Comparison of ENCODE assay signal across 8 mouse cellular contexts in the genomic region with DNA sequence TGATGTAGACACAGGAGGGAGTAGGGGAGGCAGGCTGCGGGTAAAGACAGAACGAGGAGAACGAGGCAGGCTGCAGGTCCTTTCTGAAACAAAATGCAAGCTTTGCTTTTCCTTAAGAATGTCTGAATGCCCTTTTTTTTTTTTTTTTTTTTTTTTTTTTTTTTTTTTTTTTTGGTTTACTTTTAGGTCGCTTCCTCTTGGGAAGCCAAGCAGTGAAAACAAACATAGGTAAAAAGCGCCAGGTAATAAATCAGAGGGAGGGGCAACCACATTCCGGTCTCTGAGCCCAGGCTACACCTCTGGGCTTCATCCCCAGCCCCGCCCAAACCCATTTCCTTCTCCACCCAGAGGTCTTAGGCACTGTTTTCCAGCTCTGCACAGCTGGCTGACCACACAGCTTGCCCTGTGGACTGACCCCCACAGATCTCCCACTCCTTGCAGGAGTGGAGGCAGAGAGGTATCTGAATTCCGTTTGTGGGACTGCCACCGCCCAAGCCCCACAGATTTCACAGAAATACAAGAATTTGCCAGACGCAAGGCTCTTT. TPM values are rescaled to one million over a fixed set of nuclear protein-coding genes. Genes with fewer than 3 reads are reported as not detected.
DNase-seq lines count a peak whose midpoint lies in the region; ATAC-seq and TF ChIP-seq lines count a peak whose summit lies in the region.

No protein-coding gene starts in this region.

- H3K9me3 ChIP-seq in hindbrain, postnatal 0 days (ENCODE audit: low read length), result no peaks in the 10 kb centered on the region
- no peaks in the 10 kb centered on the region for H3K9me3 ChIP-seq in hindbrain, embryonic 11.5 days (ENCODE audit: control insufficient read depth, low read length)
- H3K9me3 ChIP-seq in embryonic facial prominence, embryonic 10.5 days, result 0 out of 2 replicates have a peak, but pooled peaks cover 3% of the 10 kb centered on the region
- H3K9me3 ChIP-seq in kidney, embryonic 15.5 days (replicated peaks), result no peaks in the 10 kb centered on the region

- no peaks in the 10 kb centered on the region for H3K27me3 ChIP-seq in hindbrain, postnatal 0 days (ENCODE audit: insufficient read depth, low read length)
- H3K27me3 ChIP-seq in hindbrain, embryonic 11.5 days (ENCODE audit: control insufficient read depth, insufficient read depth, low read length), result no peaks in the 10 kb centered on the region
- H3K27me3 ChIP-seq in embryonic facial prominence, embryonic 10.5 days (replicated peaks; ENCODE audit: low read depth, poor library complexity, severe bottlenecking), result peaks cover 27% of the 10 kb centered on the region
- 0 out of 2 replicates have a peak, but pooled peaks cover 5% of the 10 kb centered on the region for H3K27me3 ChIP-seq in kidney, embryonic 15.5 days

- 76% methylated on average over 10 of the region's 10 CpGs for WGBS in hindbrain, postnatal 0 days
- WGBS in hindbrain, embryonic 11.5 days, result 61% methylated on average over 10 of the region's 10 CpGs
- WGBS in embryonic facial prominence, embryonic 10.5 days, result 40% methylated on average over 10 of the region's 10 CpGs
- 17% methylated on average over 10 of the region's 10 CpGs for WGBS in kidney, embryonic 15.5 days

- DNase-seq in hindbrain, postnatal 0 days (ENCODE audit: low spot score), result no peak
- no peak for DNase-seq in hindbrain, embryonic 11.5 days (ENCODE audit: low spot score)
- no peak for DNase-seq in embryonic facial prominence, embryonic 10.5 days (ENCODE audit: low spot score)
- peak; percentile 17 for DNase-seq in lung, postnatal 10 days
- DNase-seq in gastrocnemius, postnatal 36 days, result no peak
- no peak for DNase-seq in left cerebral cortex, adult 18-20 months (ENCODE audit: low spot score in 2 of 2)

- H3K9ac ChIP-seq in hindbrain, postnatal 0 days (replicated peaks; ENCODE audit: low read length), result no peak overlapping the region
- no peak overlapping the region for H3K9ac ChIP-seq in hindbrain, embryonic 11.5 days (ENCODE audit: low read depth, low read length)
- no peak overlapping the region for H3K9ac ChIP-seq in kidney, embryonic 15.5 days

- H3K27ac ChIP-seq in hindbrain, postnatal 0 days, result no peak overlapping the region
- no peak overlapping the region for H3K27ac ChIP-seq in hindbrain, embryonic 11.5 days (ENCODE audit: low read depth, low read length)
- H3K27ac ChIP-seq in embryonic facial prominence, embryonic 10.5 days (replicated peaks), result 0 out of 2 replicates have a peak overlapping the region, but pooled peaks have one; percentile 68
- H3K27ac ChIP-seq in kidney, embryonic 15.5 days, result peak overlapping the region; percentile 45

- intact Hi-C loops in gastrocnemius, postnatal 36 days (cut with DNase I), result no loop called here

- ATAC-seq in hindbrain, postnatal 0 days, result no peak
- no peak for ATAC-seq in hindbrain, embryonic 11.5 days (ENCODE audit: low FRiP score)
- ATAC-seq in kidney, embryonic 15.5 days (replicated peaks; ENCODE audit: low FRiP score), result peak; percentile 80
- no peak for ATAC-seq in erythroblast, adult 5-6 weeks (replicated peaks; ENCODE audit: low FRiP score, poor library complexity, severe bottlenecking)

- no peak for TF ChIP-seq CTCF in hindbrain, postnatal 0 days (IDR thresholded peaks at IDR 0.05; ENCODE audit: low read depth)

- 0 out of 2 replicates have a peak, but pooled peaks cover 2% of the 10 kb centered on the region for H3K4me1 ChIP-seq in hindbrain, postnatal 0 days (ENCODE audit: insufficient read depth, low read length)
- no peaks in the 10 kb centered on the region for H3K4me1 ChIP-seq in hindbrain, embryonic 11.5 days (replicated peaks; ENCODE audit: control insufficient read depth, insufficient read depth, low read length)
- peaks cover 30% of the 10 kb centered on the region for H3K4me1 ChIP-seq in embryonic facial prominence, embryonic 10.5 days
- peaks cover 34% of the 10 kb centered on the region for H3K4me1 ChIP-seq in kidney, embryonic 15.5 days

- H3K4me2 ChIP-seq in hindbrain, postnatal 0 days (ENCODE audit: low read depth, low read length), result 0 out of 2 replicates have a peak overlapping the region, but pooled peaks have one; percentile 18
- H3K4me2 ChIP-seq in hindbrain, embryonic 11.5 days (replicated peaks; ENCODE audit: low read depth, low read length), result no peak overlapping the region
- H3K4me2 ChIP-seq in kidney, embryonic 15.5 days, result peak overlapping the region; percentile 59

- H3K4me3 ChIP-seq in hindbrain, postnatal 0 days (ENCODE audit: low read length), result no peak overlapping the region
- H3K4me3 ChIP-seq in hindbrain, embryonic 11.5 days (ENCODE audit: low read depth, low read length), result no peak overlapping the region
- H3K4me3 ChIP-seq in embryonic facial prominence, embryonic 10.5 days, result peak overlapping the region; percentile 50
- H3K4me3 ChIP-seq in kidney, embryonic 15.5 days (replicated peaks), result peak overlapping the region; percentile 39

- H3K36me3 ChIP-seq in hindbrain, postnatal 0 days (ENCODE audit: insufficient read depth, low read length), result peaks cover 25% of the 10 kb centered on the region
- H3K36me3 ChIP-seq in hindbrain, embryonic 11.5 days (ENCODE audit: control insufficient read depth, insufficient read depth, low read length), result no peaks in the 10 kb centered on the region
- peaks cover 38% of the 10 kb centered on the region for H3K36me3 ChIP-seq in embryonic facial prominence, embryonic 10.5 days (replicated peaks)
- H3K36me3 ChIP-seq in kidney, embryonic 15.5 days, result peaks cover 7% of the 10 kb centered on the region; the same call in 1 of the 2 replicates

RNA-seq across cellular contexts. Expression of gene Gm6525, which starts 15.8 kb away (rescaled TPM):
- not detected in 2 replicates for total RNA-seq in hindbrain, postnatal 0 days (2014; rRNA removed)
- 2.3 and 2.8 TPM in 2 replicates for polyA plus RNA-seq in hindbrain, postnatal 0 days (2015; fragmentation: Nextera tagmentation; extraction: Ambion mirVana)
- 0.99 and 1.6 TPM in 2 replicates for polyA plus RNA-seq in hindbrain, embryonic 11.5 days (2014; fragmentation: Nextera tagmentation; extraction: Ambion mirVana)
- polyA plus RNA-seq in embryonic facial prominence, embryonic 10.5 days (2016; fragmentation: Nextera tagmentation; extraction: Ambion mirVana), result 0.91 and 1.3 TPM in 2 replicates
- 0.51 and 1.1 TPM in 2 replicates for polyA plus RNA-seq in kidney, embryonic 15.5 days (2015; fragmentation: Nextera tagmentation; extraction: Ambion mirVana)
- not detected in 2 replicates for total RNA-seq in erythroblast, adult 5-6 weeks (2015; ENCODE audit: low replicate concordance)
- total RNA-seq in erythroblast, adult 5-6 weeks (2017; ENCODE audit: low replicate concordance), result not detected in 2 replicates
- not detected for total RNA-seq in gastrocnemius, postnatal 36 days (2021)
- not detected for total RNA-seq in left cerebral cortex, adult 18-20 months (2021)

RNA-seq across cellular contexts. Expression of gene Mnd1, which starts 34.1 kb away (rescaled TPM):
- 0.73 and 0.79 TPM in 2 replicates for total RNA-seq in hindbrain, postnatal 0 days (2014; rRNA removed)
- polyA plus RNA-seq in hindbrain, postnatal 0 days (2015; fragmentation: Nextera tagmentation; extraction: Ambion mirVana), result 3.7 and 3.9 TPM in 2 replicates
- polyA plus RNA-seq in hindbrain, embryonic 11.5 days (2014; fragmentation: Nextera tagmentation; extraction: Ambion mirVana), result 10.4 and 10.9 TPM in 2 replicates
- 13.4 and 15.2 TPM in 2 replicates for polyA plus RNA-seq in embryonic facial prominence, embryonic 10.5 days (2016; fragmentation: Nextera tagmentation; extraction: Ambion mirVana)
- 17.5 and 18.0 TPM in 2 replicates for polyA plus RNA-seq in kidney, embryonic 15.5 days (2015; fragmentation: Nextera tagmentation; extraction: Ambion mirVana)
- 8.2 TPM in 1 of 2 replicates, not detected in the other for total RNA-seq in erythroblast, adult 5-6 weeks (2015; ENCODE audit: low replicate concordance)
- 3.7 and 7.5 TPM in 2 replicates for total RNA-seq in erythroblast, adult 5-6 weeks (2017; ENCODE audit: low replicate concordance)
- 1 to 10 TPM; 1.6 to 2.3 TPM for total RNA-seq in gastrocnemius, postnatal 36 days (2021)
- 1 to 10 TPM in 1 of 2 experiments, under 1 TPM in 1; 0.86 to 1.4 TPM for total RNA-seq in left cerebral cortex, adult 18-20 months (2021)

Comparison
In these comparisons a context has a peak if more than half of its experiments do, and no peak if none do; other contexts are left out.
1. H3K27ac ChIP-seq: peak in embryonic facial prominence, embryonic 10.5 days (single experiment) and kidney, embryonic 15.5 days (single experiment); none in hindbrain, postnatal 0 days (single experiment) and hindbrain, embryonic 11.5 days (single experiment).
2. H3K4me3 ChIP-seq: peak in embryonic facial prominence, embryonic 10.5 days (single experiment) and kidney, embryonic 15.5 days (single experiment); none in hindbrain, postnatal 0 days (single experiment) and hindbrain, embryonic 11.5 days (single experiment).